Mouse (Mus musculus) hindbrain, embryonic 12.5 days (tissue): ENCODE measurements at regions not wholly inside any gene's neighbourhood (a gene's known extent, or its start where the extent isn't known, plus 50 kb on each side); places are given as distances from the start of the nearest gene placed in this dataset.

Experiments
- ATAC-seq: fragments of 200-750 bp; cut with Nextera tagmentation; 2 replicates; pipeline ENCODE4 v1.8.0; 2017; ENCODE audit warnings: moderate TSS enrichment; ENCODE audit not compliant: low FRiP score
- H3K27ac ChIP-seq: fragments of 300-500 bp; sonication (generic); 2 replicates; pipeline ENCODE4 v1.5.1; 2016; ENCODE audit warnings: mild to moderate bottlenecking
- H3K27me3 ChIP-seq: fragments of 300-500 bp; sonication (generic); 2 replicates; pipeline ENCODE4 v1.6.1; 2016; ENCODE audit warnings: mild to moderate bottlenecking
- H3K36me3 ChIP-seq: fragments of 300-500 bp; sonication (generic); 2 replicates; pipeline ENCODE4 v1.6.1; 2016; ENCODE audit warnings: mild to moderate bottlenecking
- H3K4me1 ChIP-seq: fragments of 300-500 bp; sonication (generic); 2 replicates; pipeline ENCODE4 v1.6.1; 2016
- H3K4me2 ChIP-seq: fragments of 300-500 bp; sonication (generic); replicated peaks from 2 replicates; pipeline ENCODE4 v1.6.1; 2016; ENCODE audit warnings: mild to moderate bottlenecking
- H3K4me3 ChIP-seq: fragments of 300-500 bp; sonication (generic); 2 replicates; pipeline ENCODE4 v1.5.1; 2016; ENCODE audit warnings: mild to moderate bottlenecking
- H3K9ac ChIP-seq: fragments of 300-500 bp; sonication (generic); 2 replicates; pipeline ENCODE4 v1.6.1; 2016; ENCODE audit warnings: mild to moderate bottlenecking, moderate library complexity
- H3K9me3 ChIP-seq: fragments of 300-500 bp; sonication (generic); replicated peaks from 2 replicates; pipeline ENCODE4 v1.6.1; 2016; ENCODE audit warnings: mild to moderate bottlenecking
- WGBS: fragments of 180-500 bp; shearing (Covaris S2); methylation state at CpG from one replicate; pipeline ENCODE4 v1.1.7; 2016; 5-methylcytosine and 5-hydroxymethylcytosine counted together

DNA sequence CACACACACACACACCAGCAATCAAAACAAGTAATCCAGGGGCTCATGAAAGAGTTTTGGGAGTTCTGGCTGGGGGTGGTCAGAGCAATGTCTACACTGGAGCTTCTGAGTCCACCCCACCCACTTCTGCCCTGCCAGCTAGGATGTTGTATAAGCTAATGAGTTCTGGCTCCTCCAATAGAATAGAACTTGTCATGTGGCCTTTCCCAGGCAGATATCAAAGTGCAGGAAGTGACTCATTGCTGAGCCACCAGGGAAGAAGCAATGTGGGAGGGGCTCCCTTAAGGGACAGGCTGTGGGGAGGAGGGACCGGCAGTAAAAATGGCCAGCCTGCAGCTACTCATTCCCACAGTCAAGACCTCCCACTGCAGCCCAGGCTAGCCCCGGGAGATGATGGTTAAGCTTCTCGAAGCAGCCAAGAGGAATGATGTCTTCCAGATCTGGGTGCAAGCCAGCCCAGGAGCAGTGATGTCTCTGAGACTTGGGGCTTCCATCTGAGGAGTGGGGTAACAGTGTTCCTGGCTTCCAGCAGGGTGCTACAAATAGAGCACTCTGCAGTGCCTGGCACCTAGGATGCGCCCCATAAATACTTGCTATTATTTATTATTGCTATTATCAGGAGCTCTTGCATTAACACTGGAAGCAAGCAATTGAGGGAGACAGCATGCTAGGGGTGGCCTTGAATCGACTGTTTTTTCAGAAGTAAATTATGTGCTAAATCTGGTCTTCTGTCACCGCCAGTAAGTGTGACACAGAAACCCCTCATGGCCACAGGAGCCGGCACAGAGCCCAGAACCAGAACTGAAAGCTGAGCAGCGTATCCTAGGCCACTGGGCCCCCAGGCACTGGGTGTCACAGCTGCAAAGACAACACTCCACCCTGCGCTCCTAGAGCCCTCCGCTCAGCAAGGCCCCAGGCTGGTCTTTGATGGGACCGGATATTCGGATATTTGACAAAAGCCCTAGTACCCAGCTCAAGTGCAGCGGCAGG is 103.2 kb upstream of the Unc5b start:
- peaks cover 37% of the 10 kb centered on the region for H3K4me1 ChIP-seq
- no peak overlapping the region for H3K4me3 ChIP-seq
- H3K9me3 ChIP-seq = no peaks in the 10 kb centered on the region
- peaks cover 59% of the 10 kb centered on the region for H3K27me3 ChIP-seq
- ATAC-seq = no peak
- no peak overlapping the region for H3K4me2 ChIP-seq
- no peak overlapping the region for H3K27ac ChIP-seq
- 62% methylated on average over 13 of the region's 13 CpGs for WGBS
- H3K36me3 ChIP-seq = no peaks in the 10 kb centered on the region
- no peak overlapping the region for H3K9ac ChIP-seq

DNA sequence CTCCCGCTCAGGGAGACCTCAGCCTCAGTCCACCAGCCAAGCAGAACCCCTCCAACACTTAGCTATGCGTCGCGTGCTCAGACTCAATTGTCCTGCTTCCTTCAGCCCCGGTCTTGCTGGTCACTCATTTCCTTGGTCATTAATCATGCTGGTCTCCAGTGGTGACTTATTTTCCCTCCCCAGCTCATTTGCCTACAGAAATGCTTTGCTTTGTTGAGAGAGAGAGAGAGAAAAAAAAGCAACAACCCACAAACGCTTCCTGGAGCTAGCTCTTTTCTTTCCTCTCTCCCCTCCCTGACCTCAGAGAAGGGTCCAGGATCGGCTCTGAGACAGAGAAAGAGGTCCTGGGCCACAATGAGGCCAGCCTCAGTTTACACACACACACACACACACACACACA is 102.5 kb upstream of the Unc5b start:
- 25% methylated on average over 7 of the region's 7 CpGs for WGBS
- Histone ChIP-seq H3K4me2 (no peak overlapping the region), H3K27ac (no peak overlapping the region), H3K9ac (no peak overlapping the region), H3K4me3 (no peak overlapping the region), H3K4me1 (peaks cover 39% of the 10 kb centered on the region), H3K36me3 (no peaks in the 10 kb centered on the region), H3K9me3 (no peaks in the 10 kb centered on the region), H3K27me3 (peaks cover 64% of the 10 kb centered on the region)
- ATAC-seq = no peak

DNA sequence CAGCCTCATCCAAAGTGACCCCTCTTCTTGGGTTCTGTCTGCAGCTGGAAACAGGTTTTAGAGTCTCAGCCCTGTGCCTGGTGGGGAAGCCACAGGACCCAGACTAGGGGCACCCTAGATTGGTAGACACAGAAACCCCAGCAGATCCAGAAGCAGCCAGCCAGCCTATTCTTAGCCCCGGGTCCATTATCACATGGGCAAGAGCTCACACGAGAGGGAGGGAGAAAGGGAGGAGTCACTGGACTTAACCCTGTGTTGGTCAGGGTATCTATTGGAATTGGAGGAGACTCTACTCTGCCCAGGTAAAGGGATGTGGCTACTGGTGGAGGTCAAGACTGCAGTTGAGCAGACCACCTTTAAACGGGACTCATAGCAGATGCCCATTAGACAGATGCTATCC is 101.5 kb upstream of the Unc5b start:
- H3K36me3 ChIP-seq = no peaks in the 10 kb centered on the region
- H3K4me2 ChIP-seq = no peak overlapping the region
- WGBS = 31% methylated on average over 3 of the region's 3 CpGs
- no peak overlapping the region for H3K27ac ChIP-seq
- H3K4me1 ChIP-seq = peaks cover 39% of the 10 kb centered on the region
- H3K27me3 ChIP-seq = peaks cover 71% of the 10 kb centered on the region
- no peaks in the 10 kb centered on the region for H3K9me3 ChIP-seq
- ATAC-seq = no peak
- no peak overlapping the region for H3K4me3 ChIP-seq
- no peak overlapping the region for H3K9ac ChIP-seq

DNA sequence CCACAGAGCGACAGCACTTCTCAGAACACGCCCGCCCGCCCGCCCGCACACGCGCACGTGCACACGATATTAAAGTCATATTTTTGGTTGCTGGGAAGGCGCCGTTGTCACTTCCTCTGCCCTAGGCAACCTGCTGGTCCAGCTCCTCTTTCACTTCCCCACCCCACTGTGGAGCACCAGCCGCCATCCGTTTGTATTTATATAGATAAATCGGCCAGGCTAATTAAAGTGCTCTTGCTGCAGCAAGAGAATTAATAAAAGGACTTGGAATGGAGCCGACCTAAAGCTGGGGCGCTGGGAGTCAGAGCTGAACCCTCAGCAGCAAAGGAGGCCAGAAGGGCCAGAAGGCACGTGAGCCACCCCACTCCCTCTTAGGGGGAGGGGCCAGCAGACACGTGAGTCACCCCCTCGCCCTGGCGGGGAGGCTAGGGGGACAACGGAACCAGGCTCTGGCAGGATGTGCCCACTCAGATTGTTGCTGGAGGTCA is 100.6 kb upstream of the Unc5b start:
- H3K9me3 ChIP-seq = no peaks in the 10 kb centered on the region
- H3K4me1 ChIP-seq = peaks cover 30% of the 10 kb centered on the region
- H3K4me3 ChIP-seq = no peak overlapping the region
- WGBS = 56% methylated on average over 22 of the region's 22 CpGs
- no peaks in the 10 kb centered on the region for H3K36me3 ChIP-seq
- no peak overlapping the region for H3K4me2 ChIP-seq
- no peak overlapping the region for H3K27ac ChIP-seq
- no peak for ATAC-seq
- H3K27me3 ChIP-seq = peaks cover 77% of the 10 kb centered on the region
- H3K9ac ChIP-seq = no peak overlapping the region

DNA sequence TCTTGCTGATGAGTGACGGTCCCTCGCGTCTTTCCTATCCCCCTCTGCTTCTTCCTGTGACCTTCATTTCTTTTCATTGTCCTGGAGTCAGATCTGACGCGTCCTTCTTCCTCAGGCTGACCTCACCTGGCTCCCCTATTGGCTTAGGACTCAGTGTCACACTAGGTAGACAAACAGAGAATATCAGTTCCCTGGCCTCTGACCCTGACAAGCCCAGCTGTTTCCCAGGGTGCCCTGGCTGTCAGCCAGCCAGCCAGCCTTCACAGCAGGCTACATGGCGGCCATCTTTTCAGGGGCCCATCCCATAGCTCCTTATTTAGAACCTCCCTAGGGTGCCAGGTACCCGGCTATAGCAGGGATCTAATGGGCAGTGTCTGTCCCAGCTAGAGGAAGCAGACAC is 97.3 kb upstream of the Unc5b start:
- Histone ChIP-seq H3K9ac (no peak overlapping the region), H3K4me3 (no peak overlapping the region), H3K9me3 (no peaks in the 10 kb centered on the region), H3K4me1 (peaks cover 24% of the 10 kb centered on the region), H3K36me3 (no peaks in the 10 kb centered on the region), H3K27ac (no peak overlapping the region), H3K27me3 (peaks cover 86% of the 10 kb centered on the region), H3K4me2 (no peak overlapping the region)
- WGBS = 65% methylated on average over 7 of the region's 7 CpGs
- ATAC-seq = no peak

DNA sequence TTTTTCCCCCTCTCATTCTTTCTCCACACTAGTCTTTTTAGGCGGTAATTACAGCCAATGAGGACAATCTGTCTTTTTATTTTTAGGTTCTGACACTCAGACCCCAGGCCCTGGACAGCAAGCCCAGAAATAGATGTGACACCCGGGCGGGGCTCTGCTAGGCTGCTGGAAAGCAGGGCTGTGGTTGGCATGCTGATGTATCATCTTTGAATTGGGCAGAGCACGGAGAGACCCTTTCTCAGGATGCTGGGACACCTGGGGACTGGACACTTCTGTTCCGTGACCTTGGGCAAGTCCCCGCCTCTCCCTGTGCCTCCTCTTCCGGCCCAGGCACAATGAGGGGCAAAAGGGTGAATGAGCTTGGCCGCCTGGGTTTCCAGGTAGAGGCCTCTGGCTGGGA is 96.8 kb upstream of the Unc5b start:
- H3K4me2 ChIP-seq = no peak overlapping the region
- no peak overlapping the region for H3K27ac ChIP-seq
- H3K4me3 ChIP-seq = no peak overlapping the region
- H3K9ac ChIP-seq = no peak overlapping the region
- H3K4me1 ChIP-seq = peaks cover 21% of the 10 kb centered on the region
- no peaks in the 10 kb centered on the region for H3K9me3 ChIP-seq
- H3K27me3 ChIP-seq = peaks cover 86% of the 10 kb centered on the region
- ATAC-seq = no peak
- 67% methylated on average over 8 of the region's 8 CpGs for WGBS
- no peaks in the 10 kb centered on the region for H3K36me3 ChIP-seq

DNA sequence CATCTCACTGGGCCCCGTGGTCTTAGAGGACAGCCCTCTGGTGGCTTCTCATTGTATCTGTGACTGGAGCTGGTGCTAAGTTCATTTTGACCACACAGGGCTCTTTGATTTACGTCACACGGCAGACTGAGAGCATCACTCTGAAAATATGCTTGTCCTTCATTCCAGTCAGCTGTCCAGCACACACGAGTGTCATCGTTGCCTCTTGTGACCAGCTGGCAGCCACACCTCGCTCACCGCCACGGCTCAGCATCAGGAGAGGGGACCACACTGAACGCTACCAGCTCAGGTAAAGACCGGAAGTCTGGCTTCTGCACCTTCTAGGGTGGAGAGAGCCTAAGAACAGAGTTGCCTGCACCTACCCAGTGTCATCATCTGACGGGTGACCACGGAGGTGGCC is 95.3 kb upstream of the Unc5b start:
- H3K4me3 ChIP-seq = no peak overlapping the region
- H3K27me3 ChIP-seq = peaks cover 89% of the 10 kb centered on the region
- H3K9me3 ChIP-seq = no peaks in the 10 kb centered on the region
- 86% methylated on average over 12 of the region's 12 CpGs for WGBS
- H3K4me2 ChIP-seq = no peak overlapping the region
- H3K36me3 ChIP-seq = no peaks in the 10 kb centered on the region
- H3K4me1 ChIP-seq = peaks cover 21% of the 10 kb centered on the region
- no peak overlapping the region for H3K9ac ChIP-seq
- H3K27ac ChIP-seq = no peak overlapping the region
- no peak for ATAC-seq

DNA sequence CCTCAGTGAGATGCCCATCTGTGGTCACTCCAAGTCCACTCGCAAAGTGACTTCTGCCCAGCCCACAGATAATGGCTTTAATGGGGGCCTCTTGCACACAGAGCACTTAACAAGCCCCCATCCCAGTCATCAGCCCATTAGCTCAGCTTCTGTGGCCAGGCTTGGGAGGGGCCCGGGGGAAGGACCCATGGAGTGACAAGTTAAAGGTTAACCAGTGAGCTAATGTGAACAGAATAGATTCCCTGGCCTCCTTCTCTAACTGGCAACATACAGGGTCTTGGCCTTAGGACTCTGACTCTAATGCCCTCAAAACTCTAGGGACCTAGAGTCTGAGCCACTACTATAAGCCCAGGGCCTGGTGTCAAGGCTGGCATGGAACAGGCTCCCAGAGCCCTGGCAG is 94.3 kb upstream of the Unc5b start:
- Histone ChIP-seq H3K9me3 (no peaks in the 10 kb centered on the region), H3K4me1 (peaks cover 21% of the 10 kb centered on the region), H3K9ac (no peak overlapping the region), H3K27ac (no peak overlapping the region), H3K4me2 (no peak overlapping the region), H3K27me3 (peaks cover 87% of the 10 kb centered on the region), H3K4me3 (no peak overlapping the region), H3K36me3 (no peaks in the 10 kb centered on the region)
- no peak for ATAC-seq
- WGBS = 52% methylated on average over 2 of the region's 2 CpGs

DNA sequence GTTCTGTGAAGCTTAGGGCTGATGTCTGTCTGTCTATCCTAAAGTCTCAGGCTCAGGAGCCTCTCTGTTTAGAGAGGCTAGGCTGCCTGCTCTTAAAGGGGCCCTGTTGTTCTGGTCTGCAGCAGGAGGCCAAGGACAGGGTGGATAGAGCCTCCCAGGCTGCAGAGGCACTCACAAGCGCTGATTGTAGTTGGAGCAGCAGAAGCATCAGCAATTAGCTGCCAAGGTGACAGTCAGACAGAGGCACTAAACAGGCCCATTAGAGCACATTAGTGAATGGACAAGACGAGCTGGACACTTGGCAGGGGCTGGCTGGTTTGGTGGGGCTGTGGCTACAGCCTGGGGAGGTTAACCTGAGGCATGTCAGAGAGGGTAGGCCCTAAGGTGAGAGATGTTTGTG is 93.8 kb upstream of the Unc5b start:
- Histone ChIP-seq H3K27me3 (peaks cover 90% of the 10 kb centered on the region), H3K4me2 (no peak overlapping the region), H3K4me1 (peaks cover 21% of the 10 kb centered on the region), H3K9ac (no peak overlapping the region), H3K4me3 (no peak overlapping the region), H3K36me3 (no peaks in the 10 kb centered on the region), H3K27ac (no peak overlapping the region), H3K9me3 (no peaks in the 10 kb centered on the region)
- 29% methylated on average over 2 of the region's 2 CpGs for WGBS
- ATAC-seq = no peak

DNA sequence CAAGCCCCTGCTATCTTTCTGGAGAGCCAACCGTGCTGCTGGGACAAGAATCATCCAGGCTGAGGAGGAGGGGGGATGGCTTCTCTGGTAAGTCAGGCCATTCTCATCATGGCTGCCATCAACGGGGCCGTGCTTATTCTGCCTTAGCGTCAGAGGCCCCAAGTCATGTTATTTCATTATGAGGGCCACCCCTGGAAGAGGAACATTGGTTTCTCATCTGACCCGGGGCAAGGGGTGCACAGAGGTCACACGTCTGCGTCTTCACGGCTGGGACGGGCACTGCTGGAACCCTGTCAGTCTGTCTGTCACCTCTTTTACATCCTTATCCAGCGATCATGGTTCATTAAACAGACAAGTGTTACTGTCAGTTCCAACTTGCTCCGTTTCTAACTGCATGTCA is 92.4 kb upstream of the Unc5b start:
- Histone ChIP-seq H3K9ac (no peak overlapping the region), H3K4me2 (no peak overlapping the region), H3K27ac (no peak overlapping the region), H3K4me3 (no peak overlapping the region), H3K9me3 (no peaks in the 10 kb centered on the region), H3K36me3 (no peaks in the 10 kb centered on the region), H3K27me3 (peaks cover 93% of the 10 kb centered on the region), H3K4me1 (peaks cover 17% of the 10 kb centered on the region)
- ATAC-seq = no peak
- WGBS = 17% methylated on average over 11 of the region's 11 CpGs

DNA sequence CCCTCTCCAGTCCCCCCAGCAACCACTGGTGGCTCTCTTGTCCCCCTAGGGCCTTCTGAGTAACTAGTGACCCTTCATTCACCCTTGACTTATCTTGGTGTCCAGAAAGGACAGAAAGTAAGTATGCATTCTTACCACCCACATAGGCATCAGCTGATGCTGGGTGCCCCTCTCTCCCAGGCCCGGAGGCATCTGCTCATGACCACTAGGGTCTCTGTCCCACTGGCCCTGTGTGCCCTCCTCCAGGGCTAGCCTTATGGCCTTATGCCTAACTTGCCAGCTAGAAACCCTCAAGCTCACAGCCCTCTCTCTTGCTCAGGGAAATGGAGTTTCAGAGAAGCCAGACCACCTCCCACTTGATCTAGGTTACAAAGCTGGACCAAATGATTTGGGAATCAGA is 89.2 kb upstream of the Unc5b start:
- Histone ChIP-seq H3K4me2 (no peak overlapping the region), H3K27ac (no peak overlapping the region)
- 75% methylated on average over 1 of the region's 1 CpGs for WGBS

DNA sequence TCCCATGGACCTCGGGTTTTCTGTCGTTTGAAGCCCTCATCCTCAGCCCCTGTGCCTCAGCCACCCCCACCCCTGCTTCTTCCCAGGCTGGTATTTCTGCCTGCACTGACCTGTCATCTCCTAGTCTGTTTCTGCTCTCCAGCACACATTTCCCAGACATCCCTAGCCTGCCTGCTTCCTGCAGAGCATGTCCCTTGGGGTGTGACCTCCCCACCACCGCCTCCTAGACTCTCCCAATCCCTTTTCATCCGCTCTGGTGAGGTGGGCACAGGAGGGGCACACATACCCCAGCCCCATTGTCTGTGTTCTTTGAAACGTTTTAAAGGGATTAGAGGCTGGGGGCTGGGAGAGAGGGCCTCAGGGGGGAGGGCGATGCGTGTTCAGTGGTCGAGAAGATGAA is 86.6 kb upstream of the Unc5b start:
- no peak overlapping the region for H3K27ac ChIP-seq
- H3K4me2 ChIP-seq = no peak overlapping the region
- H3K4me3 ChIP-seq = no peak overlapping the region
- H3K27me3 ChIP-seq = peaks cover 87% of the 10 kb centered on the region
- no peaks in the 10 kb centered on the region for H3K9me3 ChIP-seq
- H3K9ac ChIP-seq = no peak overlapping the region
- WGBS = 13% methylated on average over 8 of the region's 8 CpGs
- no peaks in the 10 kb centered on the region for H3K36me3 ChIP-seq
- ATAC-seq = no peak
- H3K4me1 ChIP-seq = peaks cover 11% of the 10 kb centered on the region

More for the DNA sequence above, 89.2 kb upstream of the Unc5b start:
- Histone ChIP-seq H3K27me3 (peaks cover 86% of the 10 kb centered on the region), H3K4me1 (peaks cover 29% of the 10 kb centered on the region), H3K4me3 (no peak overlapping the region), H3K9me3 (no peaks in the 10 kb centered on the region), H3K9ac (no peak overlapping the region), H3K36me3 (no peaks in the 10 kb centered on the region)
- no peak for ATAC-seq

DNA sequence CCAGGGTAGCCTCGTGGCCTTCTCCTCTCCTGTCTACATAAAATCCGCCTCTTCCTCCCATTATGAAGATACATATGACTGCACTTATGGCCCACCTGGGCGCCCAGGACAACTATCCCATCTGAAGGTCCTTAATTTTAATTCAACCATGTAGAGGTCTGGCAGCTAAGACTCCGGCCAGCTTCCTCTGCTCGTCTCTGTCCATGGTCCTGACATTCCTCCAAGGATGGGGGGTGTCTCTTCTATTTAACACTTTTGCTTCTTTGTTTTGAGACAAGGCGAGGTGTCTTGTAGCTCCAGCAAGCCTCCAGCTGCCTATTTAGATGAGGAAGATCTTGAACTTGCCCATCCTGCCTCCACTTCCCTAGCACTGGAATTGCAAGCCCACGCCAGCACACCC is 83.0 kb upstream of the Unc5b start:
- H3K4me3 ChIP-seq = no peak overlapping the region
- H3K9me3 ChIP-seq = no peaks in the 10 kb centered on the region
- peaks cover 62% of the 10 kb centered on the region for H3K27me3 ChIP-seq
- no peak overlapping the region for H3K9ac ChIP-seq
- 28% methylated on average over 7 of the region's 7 CpGs for WGBS
- no peak overlapping the region for H3K4me2 ChIP-seq
- H3K4me1 ChIP-seq = peaks cover 11% of the 10 kb centered on the region
- no peaks in the 10 kb centered on the region for H3K36me3 ChIP-seq
- H3K27ac ChIP-seq = no peak overlapping the region
- ATAC-seq = no peak
